Mouse (Mus musculus) lung, postnatal 0 days (tissue): ENCODE measurements at regions not wholly inside any gene's neighbourhood (a gene's known extent, or its start where the extent isn't known, plus 50 kb on each side); places are given as distances from the start of the nearest gene placed in this dataset.

Experiments
- ATAC-seq: fragments of 200-750 bp; cut with Nextera tagmentation; 2 replicates; pipeline ENCODE4 v1.8.0; 2017; ENCODE audit warnings: moderate library complexity
- DNase-seq: peaks from one replicate; pipeline ENCODE4 v3.0.0-alpha.2; 2016; ENCODE audit warnings: low spot score
- H3K27ac ChIP-seq: fragments of 300-500 bp; sonication (generic); 2 replicates; pipeline ENCODE4 v1.5.1; 2014; ENCODE audit warnings: antibody characterized with exemption, mild to moderate bottlenecking, low read length, mixed read lengths
- H3K27me3 ChIP-seq: fragments of 300-500 bp; sonication (generic); replicated peaks from 2 replicates; pipeline ENCODE4 v1.6.1; 2014; ENCODE audit warnings: low read length, mixed read lengths; ENCODE audit not compliant: insufficient read depth
- H3K36me3 ChIP-seq: fragments of 300-500 bp; sonication (generic); 2 replicates; pipeline ENCODE4 v1.6.1; 2014; ENCODE audit warnings: low read length, mixed read lengths; ENCODE audit not compliant: insufficient read depth
- H3K4me1 ChIP-seq: fragments of 300-500 bp; sonication (generic); 2 replicates; pipeline ENCODE4 v1.6.1; 2014; ENCODE audit warnings: antibody characterized with exemption, low read depth, low read length, mixed read lengths; ENCODE audit not compliant: insufficient read depth
- H3K4me2 ChIP-seq: fragments of 300-500 bp; sonication (generic); replicated peaks from 2 replicates; pipeline ENCODE4 v1.6.1; 2014; ENCODE audit warnings: low read depth, mild to moderate bottlenecking, low read length, moderate library complexity, mixed read lengths
- H3K4me3 ChIP-seq: fragments of 300-500 bp; sonication (generic); 2 replicates; pipeline ENCODE4 v1.5.1; 2014; ENCODE audit warnings: low read depth, low read length
- H3K9ac ChIP-seq: fragments of 300-500 bp; sonication (generic); replicated peaks from 2 replicates; pipeline ENCODE4 v1.6.1; 2014; ENCODE audit warnings: low read depth, mild to moderate bottlenecking
- H3K9me3 ChIP-seq: fragments of 300-500 bp; sonication (generic); 2 replicates; pipeline ENCODE4 v1.6.1; 2016; ENCODE audit warnings: low read length, mixed read lengths
- CTCF ChIP-seq: IDR thresholded peaks from 2 replicates; pipeline ENCODE4 v1.5.1; 2016; ENCODE audit warnings: antibody characterized with exemption, mild to moderate bottlenecking
- EP300 ChIP-seq: IDR thresholded peaks from 2 replicates; pipeline ENCODE4 v1.6.1; 2016; ENCODE audit warnings: antibody characterized with exemption, mild to moderate bottlenecking, control low read depth
- WGBS: fragments of 180-500 bp; shearing (Covaris S2); extraction: QIAGEN DNeasy Blood & Tissue Kit; methylation state at CpG from one replicate; pipeline ENCODE4 v1.1.7; 2014; 5-methylcytosine and 5-hydroxymethylcytosine counted together

DNA sequence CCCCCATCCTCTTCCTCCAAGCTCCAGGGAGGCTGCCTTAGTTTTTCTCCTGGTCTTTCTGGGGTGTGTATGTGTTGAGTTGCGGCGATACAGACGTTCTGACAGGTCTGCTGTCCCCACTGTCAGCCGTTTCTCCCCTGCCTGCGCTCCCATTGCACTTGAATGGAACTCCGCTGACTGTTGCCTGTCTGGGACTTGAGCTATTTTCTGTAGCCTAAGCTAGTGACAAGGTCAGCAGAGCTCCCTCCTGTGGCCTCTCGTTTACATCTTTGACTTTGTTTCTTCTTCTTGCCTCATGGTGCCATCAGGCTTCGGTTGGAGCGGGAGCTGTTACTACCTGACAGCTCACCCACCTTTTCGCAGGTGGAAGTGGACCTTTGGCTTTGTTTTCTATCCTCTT lies 89.0 kb upstream of the 4931429L15Rik start:
- Histone ChIP-seq H3K27me3 (no peaks in the 10 kb centered on the region), H3K4me2 (no peak overlapping the region), H3K36me3 (no peaks in the 10 kb centered on the region), H3K9ac (no peak overlapping the region), H3K4me1 (no peaks in the 10 kb centered on the region), H3K27ac (no peak overlapping the region), H3K4me3 (no peak overlapping the region), H3K9me3 (0 out of 2 replicates have a peak, but pooled peaks cover 4% of the 10 kb centered on the region)
- TF ChIP-seq EP300 (no peak), CTCF (no peak)
- DNase-seq, result no peak
- no peak for ATAC-seq
- WGBS, result 70% methylated on average over 10 of the region's 10 CpGs

DNA sequence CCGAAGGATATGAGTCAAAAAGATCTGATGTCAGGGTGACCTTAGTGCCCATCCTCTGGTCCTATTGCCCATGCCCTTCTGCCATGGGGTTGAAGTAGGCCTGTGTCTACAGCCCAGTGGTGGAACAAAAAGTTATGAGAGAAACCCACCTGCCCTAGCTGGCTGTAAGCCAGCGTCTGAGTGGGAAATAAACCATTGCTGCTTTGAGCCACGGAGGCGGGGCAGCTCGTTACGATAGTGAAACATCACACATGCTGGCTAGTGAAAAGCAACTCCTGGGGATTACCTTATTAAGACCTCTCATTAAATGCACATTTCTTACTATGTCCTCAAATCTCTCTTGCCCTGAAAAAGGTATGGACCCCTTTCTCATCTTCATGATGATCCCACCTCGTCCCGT lies 86.8 kb upstream of the 4931429L15Rik start:
- ATAC-seq (no peak), DNase-seq (no peak)
- Histone ChIP-seq H3K27ac (no peak overlapping the region), H3K4me1 (no peaks in the 10 kb centered on the region), H3K36me3 (no peaks in the 10 kb centered on the region), H3K9ac (no peak overlapping the region), H3K4me3 (no peak overlapping the region), H3K27me3 (no peaks in the 10 kb centered on the region), H3K9me3 (no peaks in the 10 kb centered on the region), H3K4me2 (no peak overlapping the region)
- WGBS, result 68% methylated on average over 8 of the region's 8 CpGs
- TF ChIP-seq CTCF, result no peak
- no peak for TF ChIP-seq EP300

DNA sequence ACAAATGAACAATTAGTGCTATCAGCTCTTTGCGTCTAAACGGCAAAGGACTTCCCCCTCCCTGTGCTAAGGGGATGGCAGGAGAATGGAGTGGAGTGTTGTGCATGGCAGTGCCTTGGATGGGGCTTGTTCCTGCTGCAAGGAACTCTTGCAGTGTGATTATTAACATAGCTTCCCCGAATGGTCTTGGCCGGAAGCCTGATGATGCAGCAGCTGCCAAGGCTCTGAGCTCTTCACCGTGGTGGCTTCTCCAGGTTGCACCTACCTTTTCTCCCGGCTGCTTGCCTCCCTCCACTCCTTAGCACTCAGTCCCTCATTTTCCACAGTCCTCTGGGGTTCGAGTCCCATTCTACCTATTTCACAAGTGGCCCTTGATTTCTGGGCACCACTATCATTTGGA lies 76.8 kb upstream of the 4931429L15Rik start:
- WGBS, result 60% methylated on average over 7 of the region's 7 CpGs
- H3K4me1 ChIP-seq, result no peaks in the 10 kb centered on the region
- DNase-seq, result no peak
- no peak for ATAC-seq
- H3K4me3 ChIP-seq, result no peak overlapping the region
- no peaks in the 10 kb centered on the region for H3K27me3 ChIP-seq
- TF ChIP-seq EP300 (no peak), CTCF (no peak)
- H3K9ac ChIP-seq, result no peak overlapping the region
- H3K9me3 ChIP-seq, result no peaks in the 10 kb centered on the region
- H3K4me2 ChIP-seq, result no peak overlapping the region
- H3K27ac ChIP-seq, result no peak overlapping the region
- H3K36me3 ChIP-seq, result no peaks in the 10 kb centered on the region

DNA sequence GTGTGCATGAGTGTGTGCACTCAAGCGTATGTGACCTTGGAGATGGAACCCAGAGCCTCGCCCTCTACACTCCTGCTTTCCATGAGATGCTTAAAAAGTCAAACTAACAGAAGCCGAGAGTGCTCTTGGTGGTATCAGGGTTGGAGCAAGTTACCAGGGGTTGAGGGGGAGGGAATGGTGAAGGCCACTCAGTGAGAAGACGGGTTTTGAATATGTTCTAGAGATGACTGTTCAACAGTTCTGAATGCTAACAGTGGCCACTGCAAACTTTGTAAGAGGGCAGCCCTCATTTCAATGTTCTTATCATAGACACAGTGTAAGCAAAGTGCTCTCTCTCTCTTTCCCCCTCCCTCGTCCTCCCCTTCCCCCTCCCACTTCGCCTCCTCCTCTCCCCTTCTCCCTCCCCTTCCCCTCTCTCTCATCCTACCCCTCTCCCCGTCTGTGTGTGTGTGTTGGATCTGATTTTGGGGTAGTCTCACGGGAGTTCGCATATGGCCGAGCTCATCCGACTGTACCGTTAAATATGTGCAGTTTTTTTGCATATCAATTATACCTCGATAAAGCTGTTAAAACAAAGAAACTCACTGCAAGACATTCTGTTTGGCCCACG lies 75.5 kb upstream of the 4931429L15Rik start:
- Histone ChIP-seq H3K9ac (no peak overlapping the region), H3K27ac (no peak overlapping the region), H3K4me2 (no peak overlapping the region), H3K36me3 (no peaks in the 10 kb centered on the region), H3K4me1 (no peaks in the 10 kb centered on the region), H3K9me3 (no peaks in the 10 kb centered on the region), H3K27me3 (no peaks in the 10 kb centered on the region), H3K4me3 (no peak overlapping the region)
- WGBS, result 40% methylated on average over 14 of the region's 14 CpGs
- TF ChIP-seq EP300 (no peak), CTCF (no peak)
- no peak for DNase-seq
- no peak for ATAC-seq

DNA sequence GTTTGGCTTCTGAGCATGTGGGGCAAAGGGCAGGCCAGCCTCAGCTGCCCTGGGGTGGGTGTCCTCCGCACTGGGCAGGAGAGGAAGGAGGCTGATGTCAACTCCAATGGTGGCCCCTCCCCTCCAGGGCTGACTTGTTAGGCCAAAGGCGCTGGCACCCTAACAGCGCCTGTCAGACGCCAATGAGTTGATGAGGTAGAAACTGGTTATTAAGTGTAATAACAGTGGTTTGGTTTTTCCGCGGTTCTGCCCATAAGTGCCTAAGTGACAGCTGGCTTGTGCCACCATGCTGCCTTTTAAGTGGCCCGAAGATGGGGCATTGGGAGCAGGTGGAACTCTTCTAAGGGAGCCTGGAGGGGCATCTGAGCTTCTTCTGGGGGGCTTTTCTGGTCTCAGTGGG lies 74.5 kb upstream of the 4931429L15Rik start:
- Histone ChIP-seq H3K4me2 (no peak overlapping the region), H3K4me1 (no peaks in the 10 kb centered on the region), H3K4me3 (no peak overlapping the region), H3K36me3 (no peaks in the 10 kb centered on the region), H3K9me3 (no peaks in the 10 kb centered on the region), H3K9ac (no peak overlapping the region), H3K27ac (no peak overlapping the region), H3K27me3 (no peaks in the 10 kb centered on the region)
- ATAC-seq, result no peak
- DNase-seq, result no peak
- 76% methylated on average over 7 of the region's 7 CpGs for WGBS
- TF ChIP-seq EP300 (no peak), CTCF (no peak)

DNA sequence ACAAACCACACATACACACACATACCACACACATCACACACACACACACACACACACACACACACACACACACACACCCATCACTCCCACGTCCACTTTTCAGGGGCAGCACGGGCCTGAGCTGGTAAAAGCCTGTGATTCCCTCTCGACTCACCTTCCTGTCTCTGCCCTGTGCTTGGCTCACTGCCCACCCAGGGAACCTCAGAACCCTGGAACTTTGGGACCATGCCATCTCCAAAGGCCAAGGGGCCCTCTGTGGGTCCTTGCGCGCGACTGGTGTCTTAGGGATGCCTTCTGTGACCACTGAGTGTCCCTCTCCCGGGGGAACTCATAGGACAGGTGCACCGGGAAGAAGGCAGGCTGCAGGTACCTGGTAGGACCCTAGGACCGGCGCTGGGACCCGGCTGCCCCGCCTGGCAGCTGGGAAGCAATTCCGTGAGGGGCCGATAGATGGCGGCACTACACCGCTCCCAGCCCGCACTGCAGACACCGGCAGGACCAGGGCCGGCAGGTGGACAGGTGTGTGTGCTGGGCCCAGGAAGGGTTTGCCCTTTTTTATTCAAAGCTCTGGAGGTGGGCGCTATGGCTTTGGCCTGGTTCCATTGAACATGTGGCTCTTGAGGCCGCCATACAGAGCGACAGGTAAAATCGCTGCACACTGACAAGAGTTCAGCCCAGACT lies 73.0 kb upstream of the 4931429L15Rik start:
- Histone ChIP-seq H3K9ac (no peak overlapping the region), H3K4me3 (no peak overlapping the region), H3K4me1 (no peaks in the 10 kb centered on the region), H3K36me3 (no peaks in the 10 kb centered on the region), H3K4me2 (no peak overlapping the region), H3K27ac (no peak overlapping the region), H3K9me3 (no peaks in the 10 kb centered on the region), H3K27me3 (no peaks in the 10 kb centered on the region)
- no peak for ATAC-seq
- DNase-seq, result peak; percentile 24
- TF ChIP-seq EP300 (no peak), CTCF (peak; percentile 89)
- 2% methylated on average over 23 of the region's 23 CpGs for WGBS
